Comparison of ENCODE assay signal across 14 mouse cellular contexts in the genomic region with DNA sequence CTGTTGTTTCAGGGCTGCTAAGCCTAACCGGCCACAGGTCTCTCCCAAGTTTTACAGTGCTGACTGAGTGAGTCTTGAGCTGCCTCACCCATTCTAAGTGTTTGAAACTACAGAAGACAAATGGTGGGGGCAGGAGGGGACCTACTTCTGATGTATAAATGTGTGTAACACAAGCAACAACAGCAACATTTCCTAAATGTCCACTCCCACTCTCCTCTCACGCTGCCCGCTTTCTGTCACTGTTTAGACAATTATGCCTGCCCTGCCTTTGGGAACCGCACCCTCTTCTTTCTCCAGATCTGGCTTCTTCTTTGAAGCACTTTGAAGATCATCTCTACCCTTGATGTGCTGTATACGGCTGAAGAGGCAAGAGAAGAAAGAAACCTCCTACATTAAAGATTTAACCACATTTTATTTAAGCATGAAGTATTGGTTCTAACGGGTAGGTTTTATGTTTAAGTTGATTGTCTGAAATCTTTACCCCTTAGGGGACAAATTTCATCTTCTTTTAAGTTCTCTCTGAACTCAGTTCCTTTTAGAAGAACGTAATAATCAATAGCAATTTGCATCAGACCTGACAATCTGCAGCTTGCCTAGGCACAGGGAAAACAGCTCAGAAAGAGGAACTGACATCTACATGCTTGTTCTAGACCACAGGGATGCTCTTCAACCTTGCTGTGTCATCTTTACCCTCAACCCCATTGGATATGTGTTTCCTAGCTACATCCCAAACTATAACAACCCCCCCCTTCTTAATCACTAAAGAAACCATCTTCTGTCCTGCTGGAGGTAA.
DNase-seq lines count a peak whose midpoint lies in the region; ATAC-seq and TF ChIP-seq lines count a peak whose summit lies in the region.
"Had no signal": no experiment of that assay in that cellular context is flagged by ENCODE, and none has a peak within 500 bp of the region (broad histone marks: within the 10 kb centered on the region; RNA-seq: fewer than 3 reads in every experiment).

No protein-coding gene starts in this region.

- peaks cover 13% of the 10 kb centered on the region; the same call in 1 of the 2 replicates for H3K4me1 ChIP-seq in kidney, postnatal 0 days (replicated peaks; ENCODE audit: insufficient read depth, low read length)
- H3K4me1 ChIP-seq in neural tube, embryonic 13.5 days (replicated peaks) = peaks cover 54% of the 10 kb centered on the region
- peaks cover 32% of the 10 kb centered on the region for H3K4me1 ChIP-seq in forebrain, embryonic 14.5 days (ENCODE audit: control insufficient read depth, insufficient read depth, low read length)
- H3K4me1 ChIP-seq in neural tube, embryonic 15.5 days = peaks cover 36% of the 10 kb centered on the region
- H3K4me1 ChIP-seq: liver, embryonic 15.5 days had no signal

- no peaks in the 10 kb centered on the region for H3K36me3 ChIP-seq in kidney, postnatal 0 days (ENCODE audit: insufficient read depth, low read length)
- no peaks in the 10 kb centered on the region for H3K36me3 ChIP-seq in neural tube, embryonic 13.5 days
- no peaks in the 10 kb centered on the region for H3K36me3 ChIP-seq in forebrain, embryonic 14.5 days (ENCODE audit: control insufficient read depth, insufficient read depth, low read length)
- H3K36me3 ChIP-seq in neural tube, embryonic 15.5 days = no peaks in the 10 kb centered on the region
- H3K36me3 ChIP-seq: embryonic facial prominence, embryonic 15.5 days; intestine, embryonic 15.5 days; liver, embryonic 15.5 days had no signal

- H3K4me2 ChIP-seq in kidney, postnatal 0 days (ENCODE audit: low read length) = no peak overlapping the region
- H3K4me2 ChIP-seq in neural tube, embryonic 13.5 days = no peak overlapping the region
- no peak overlapping the region for H3K4me2 ChIP-seq in forebrain, embryonic 14.5 days (ENCODE audit: low read length)
- no peak overlapping the region for H3K4me2 ChIP-seq in neural tube, embryonic 15.5 days
- H3K4me2 ChIP-seq: embryonic facial prominence, embryonic 15.5 days; intestine, embryonic 15.5 days; liver, embryonic 15.5 days had no signal

- no peak for TF ChIP-seq CTCF in kidney, postnatal 0 days (IDR thresholded peaks at IDR 0.05; ENCODE audit: low read depth)

- intact Hi-C loops in heart, postnatal 10 days (cut with DNase I) = no loop called here

- no peak overlapping the region for H3K9ac ChIP-seq in kidney, postnatal 0 days (ENCODE audit: low read depth, low read length)
- H3K9ac ChIP-seq in neural tube, embryonic 13.5 days = no peak overlapping the region
- H3K9ac ChIP-seq in forebrain, embryonic 14.5 days (ENCODE audit: low read length) = no peak overlapping the region
- no peak overlapping the region for H3K9ac ChIP-seq in neural tube, embryonic 15.5 days (replicated peaks)
- H3K9ac ChIP-seq: embryonic facial prominence, embryonic 15.5 days; intestine, embryonic 15.5 days; liver, embryonic 15.5 days had no signal

- DNase-seq in kidney, postnatal 0 days (ENCODE audit: low spot score) = no peak
- no peak for DNase-seq in kidney, adult 11 months
- DNase-seq in neural tube, embryonic 10.5 days (ENCODE audit: extremely low spot score, low spot score) = no peak
- DNase-seq in forebrain, embryonic 14.5 days (ENCODE audit: low spot score) = no peak
- DNase-seq in cerebellum, adult 11 months = no peak
- no peak for DNase-seq in heart, postnatal 10 days
- DNase-seq: heart, adult 2 months; kidney, postnatal 25 days had no signal

- no peak for ATAC-seq in kidney, postnatal 0 days (replicated peaks; ENCODE audit: low FRiP score, low read depth)
- ATAC-seq in neural tube, embryonic 13.5 days (ENCODE audit: low read depth) = no peak
- ATAC-seq in forebrain, embryonic 14.5 days = no peak
- ATAC-seq in neural tube, embryonic 15.5 days (ENCODE audit: low FRiP score) = no peak
- ATAC-seq: intestine, embryonic 15.5 days; midbrain, embryonic 16.5 days had no signal

- no peaks in the 10 kb centered on the region for H3K9me3 ChIP-seq in kidney, postnatal 0 days (replicated peaks; ENCODE audit: low read length)
- H3K9me3 ChIP-seq in neural tube, embryonic 13.5 days = no peaks in the 10 kb centered on the region
- no peaks in the 10 kb centered on the region for H3K9me3 ChIP-seq in forebrain, embryonic 14.5 days (replicated peaks; ENCODE audit: control insufficient read depth, low read length)
- no peaks in the 10 kb centered on the region for H3K9me3 ChIP-seq in neural tube, embryonic 15.5 days (replicated peaks)
- H3K9me3 ChIP-seq: embryonic facial prominence, embryonic 15.5 days; intestine, embryonic 15.5 days; liver, embryonic 15.5 days had no signal

- WGBS in kidney, postnatal 0 days = 52% methylated on average over 7 of the region's 7 CpGs
- 77% methylated on average over 7 of the region's 7 CpGs for WGBS in neural tube, embryonic 13.5 days
- 51% methylated on average over 7 of the region's 7 CpGs for WGBS in forebrain, embryonic 14.5 days
- 75% methylated on average over 7 of the region's 7 CpGs for WGBS in neural tube, embryonic 15.5 days

- H3K4me3 ChIP-seq in kidney, postnatal 0 days (replicated peaks; ENCODE audit: low read depth, low read length) = no peak overlapping the region
- H3K4me3 ChIP-seq in neural tube, embryonic 13.5 days = no peak overlapping the region
- no peak overlapping the region for H3K4me3 ChIP-seq in forebrain, embryonic 14.5 days (ENCODE audit: low read depth, low read length)
- H3K4me3 ChIP-seq in neural tube, embryonic 15.5 days (replicated peaks) = no peak overlapping the region
- H3K4me3 ChIP-seq: embryonic facial prominence, embryonic 15.5 days; heart, adult 2 months; intestine, embryonic 15.5 days; liver, embryonic 15.5 days had no signal

- H3K27ac ChIP-seq in kidney, postnatal 0 days = 0 out of 2 replicates have a peak overlapping the region, but pooled peaks have one; percentile 25
- peak overlapping the region; percentile 39 for H3K27ac ChIP-seq in neural tube, embryonic 13.5 days (replicated peaks)
- peak overlapping the region; percentile 71; the same call in 1 of the 2 replicates for H3K27ac ChIP-seq in forebrain, embryonic 14.5 days (ENCODE audit: low read depth, low read length)
- 0 out of 2 replicates have a peak overlapping the region, but pooled peaks have one; percentile 35 for H3K27ac ChIP-seq in neural tube, embryonic 15.5 days (replicated peaks)
- H3K27ac ChIP-seq: embryonic facial prominence, embryonic 15.5 days; heart, adult 2 months; intestine, embryonic 15.5 days; liver, embryonic 15.5 days had no signal

- H3K27me3 ChIP-seq in kidney, postnatal 0 days (ENCODE audit: insufficient read depth, low read length) = no peaks in the 10 kb centered on the region
- no peaks in the 10 kb centered on the region for H3K27me3 ChIP-seq in neural tube, embryonic 13.5 days
- no peaks in the 10 kb centered on the region for H3K27me3 ChIP-seq in forebrain, embryonic 14.5 days (replicated peaks; ENCODE audit: control insufficient read depth, insufficient read depth, low read length)
- no peaks in the 10 kb centered on the region for H3K27me3 ChIP-seq in neural tube, embryonic 15.5 days (replicated peaks)
- H3K27me3 ChIP-seq: embryonic facial prominence, embryonic 15.5 days; intestine, embryonic 15.5 days; liver, embryonic 15.5 days had no signal
